ENCODE assay signal across 1 mouse cellular context in the genomic region with DNA sequence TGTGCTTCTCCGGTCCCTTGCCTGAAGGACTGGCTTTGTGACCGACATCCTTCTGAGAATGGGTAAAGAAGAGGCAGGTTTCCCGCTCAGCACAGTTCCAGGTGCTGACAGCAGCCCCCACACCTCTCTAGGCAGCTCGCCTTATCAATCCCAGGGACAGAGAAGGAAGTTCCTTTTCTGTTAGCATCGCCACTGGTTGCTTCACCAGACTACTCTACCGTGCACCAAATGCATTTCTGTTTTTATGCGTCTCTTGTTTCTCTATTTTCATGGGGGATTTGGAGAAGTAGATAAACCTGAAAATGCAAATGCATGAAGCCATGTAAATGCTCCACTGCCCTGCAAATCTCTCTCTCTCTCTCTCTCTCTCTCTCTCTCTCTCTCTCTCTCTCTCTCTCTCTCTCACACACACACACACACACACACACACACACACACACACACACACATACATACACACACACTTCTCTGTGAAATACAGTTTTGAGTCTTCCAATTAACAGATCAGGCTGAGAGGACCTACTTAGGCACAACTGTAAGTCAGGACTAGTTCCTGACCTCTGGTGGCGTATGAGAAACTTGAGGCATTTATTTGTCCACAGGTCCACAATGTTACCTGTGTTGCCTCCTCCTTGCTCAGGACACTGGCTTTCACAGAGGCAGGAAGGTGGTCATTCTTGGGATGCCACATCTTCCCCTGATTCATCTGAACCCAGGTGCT.
TF ChIP-seq lines count a peak whose summit lies in the region.

No protein-coding gene starts in this region.

TF ChIP-seq in CH12.LX, 34 proteins besides CTCF, POLR2A, EP300 and RAD21 (continued from another document):
- TF ChIP-seq IRF4 (IDR thresholded peaks at IDR 0.05; ENCODE audit: low read depth, low read length) (peak; percentile 7; the same call in 1 of the 2 replicates), HCFC1 (IDR thresholded peaks at IDR 0.05; ENCODE audit: low read depth, low read length) (no peak), RCOR1 (conservative IDR thresholded peaks at IDR 0.05; ENCODE audit: low read depth, low read length) (no peak), E2F4 (IDR thresholded peaks at IDR 0.05; ENCODE audit: insufficient replicate concordance, low read depth, low read length) (no peak), KAT2A (IDR thresholded peaks at IDR 0.05; ENCODE audit: insufficient replicate concordance, low read length) (no peak), SMC3 (IDR thresholded peaks at IDR 0.05; ENCODE audit: low read depth, low read length) (peak; percentile 51), PAX5 (IDR thresholded peaks at IDR 0.05; ENCODE audit: low read length) (no peak), GABPA (IDR thresholded peaks at IDR 0.05; ENCODE audit: insufficient replicate concordance, low read depth, low read length) (no peak), MAX (IDR thresholded peaks at IDR 0.05; ENCODE audit: low read length) (no peak), ZNF384 (IDR thresholded peaks at IDR 0.05; ENCODE audit: low read depth, low read length) (no peak), MAFK (IDR thresholded peaks at IDR 0.05; ENCODE audit: insufficient replicate concordance, low read length) (no peak), ZC3H11A (IDR thresholded peaks at IDR 0.05; ENCODE audit: low read depth, low read length) (no peak), ZMIZ1 (IDR thresholded peaks at IDR 0.05; ENCODE audit: low read depth, low read length) (no peak), CHD1 (IDR thresholded peaks at IDR 0.05; ENCODE audit: low read depth, low read length) (0 out of 2 replicates have a peak, but pooled peaks have one; percentile 24), USF1 (IDR thresholded peaks at IDR 0.05; ENCODE audit: low read depth, low read length) (no peak)
